Mouse (Mus musculus): ENCODE results near the gene Pot1b.
A peak's percentile ranks its signal among the peaks of the same experiment; 100 is the strongest.

The Pot1b gene

DNA sequence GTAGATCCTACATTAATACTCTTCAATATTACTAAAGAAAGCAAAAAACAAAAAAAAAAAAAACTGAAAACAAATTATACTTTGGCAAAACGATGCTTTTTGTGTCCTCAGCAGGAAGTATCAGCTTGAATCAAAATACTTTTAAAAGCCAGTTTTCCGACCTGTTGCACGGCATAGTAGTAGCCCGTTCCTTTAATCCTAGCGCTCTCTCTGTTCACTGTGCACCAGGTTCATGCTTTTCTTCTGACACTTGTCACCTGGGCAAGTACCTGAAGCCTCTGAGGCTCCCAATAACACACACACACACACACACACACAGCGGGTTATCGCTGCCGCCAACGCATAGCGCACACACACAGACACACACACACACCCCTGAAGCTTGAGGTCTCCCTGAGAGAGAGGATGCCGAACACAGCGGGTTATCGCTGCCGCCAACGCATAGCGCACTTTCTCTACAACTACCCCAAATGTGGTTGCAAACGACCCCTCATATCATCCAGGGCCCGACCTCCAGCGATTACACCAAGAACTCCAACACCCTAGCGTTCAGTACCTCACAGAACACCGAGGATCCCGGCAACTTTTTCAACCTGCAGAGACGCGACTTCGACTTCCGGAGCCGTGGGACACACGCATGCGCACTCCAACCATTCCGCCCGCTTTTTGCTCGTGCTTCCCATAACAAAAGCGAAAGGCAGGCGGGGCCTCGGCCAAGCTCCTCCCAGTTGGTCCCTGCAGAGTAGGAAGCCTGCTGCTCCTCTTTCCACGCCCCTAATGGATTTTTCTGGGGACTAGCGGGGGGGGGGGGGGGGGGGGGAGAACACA, at the start of gene Pot1b:
Gene Pot1b, minus strand, starts transcription at position 645 of the 828 bp plus-strand sequence.
- peak; percentile 92 to 96 for DNase-seq (ENCODE audit: low spot score in 2 of 2)

DNA sequence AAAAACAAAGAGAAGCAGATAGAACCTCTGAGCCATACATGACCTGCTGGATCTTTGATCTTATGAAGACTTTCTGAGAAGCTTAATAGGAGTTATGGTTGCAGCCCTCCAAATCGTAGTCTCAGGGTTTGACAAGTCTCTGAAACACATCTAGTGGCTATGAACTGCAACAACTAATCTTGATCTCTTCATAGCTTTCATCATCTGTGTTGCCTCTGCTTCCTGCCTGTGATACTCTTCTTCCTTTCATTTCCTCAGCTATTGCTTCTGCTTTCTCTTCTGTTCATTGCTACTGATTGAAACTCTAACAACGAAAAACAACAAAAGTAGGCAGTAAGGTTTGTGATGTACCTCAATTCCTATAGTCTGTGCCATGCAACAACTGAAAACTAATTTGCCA, 38.7 kb upstream of the Pot1b start:
- no peak for DNase-seq (ENCODE audit: low spot score in 2 of 2)

DNA sequence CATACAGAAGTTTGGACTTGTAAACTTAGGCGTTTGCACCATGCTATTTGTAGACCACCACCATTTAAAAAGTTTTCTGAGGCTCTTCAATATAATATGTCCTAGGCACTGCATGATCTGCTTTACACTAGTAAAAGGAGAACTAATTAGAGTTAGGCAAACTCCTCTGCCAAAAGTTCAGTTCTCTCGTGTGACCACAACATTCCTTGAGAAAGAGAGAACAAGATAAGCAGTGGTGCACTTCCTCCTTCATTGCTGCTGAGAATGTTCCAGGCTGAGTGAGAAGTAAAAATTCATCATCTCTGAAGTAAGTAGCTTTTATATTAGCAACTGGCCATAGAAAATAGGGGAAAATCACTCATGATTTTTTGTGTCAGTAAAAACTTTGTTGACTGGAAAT, 37.4 kb upstream of the Pot1b start, which contains the start of gene Adgre4:
Gene Adgre4, plus strand, starts transcription at position 199 of the 400 bp plus-strand sequence.
- no peak for DNase-seq (ENCODE audit: low spot score in 2 of 2)

DNA sequence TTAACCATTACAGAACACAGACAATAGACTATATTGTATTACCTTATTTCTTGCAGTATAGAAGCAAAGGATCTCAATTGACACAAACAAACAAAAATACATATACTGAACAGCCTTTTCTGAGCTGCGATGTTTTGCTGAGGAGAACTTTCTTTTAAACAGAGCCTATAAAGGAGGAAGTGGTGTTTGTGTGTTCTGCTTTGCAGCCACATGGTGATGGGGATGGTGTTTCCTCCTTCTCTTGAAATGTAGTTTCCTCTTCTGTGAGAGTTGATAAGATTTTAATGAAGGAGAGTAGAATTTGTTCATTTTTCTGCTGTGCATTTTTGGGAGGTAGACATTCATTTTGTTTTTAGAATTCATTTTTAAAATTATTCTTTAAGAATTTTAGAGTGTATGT, 24.2 kb upstream of the Pot1b start:
- DNase-seq (ENCODE audit: low spot score in 2 of 2) = no peak

DNA sequence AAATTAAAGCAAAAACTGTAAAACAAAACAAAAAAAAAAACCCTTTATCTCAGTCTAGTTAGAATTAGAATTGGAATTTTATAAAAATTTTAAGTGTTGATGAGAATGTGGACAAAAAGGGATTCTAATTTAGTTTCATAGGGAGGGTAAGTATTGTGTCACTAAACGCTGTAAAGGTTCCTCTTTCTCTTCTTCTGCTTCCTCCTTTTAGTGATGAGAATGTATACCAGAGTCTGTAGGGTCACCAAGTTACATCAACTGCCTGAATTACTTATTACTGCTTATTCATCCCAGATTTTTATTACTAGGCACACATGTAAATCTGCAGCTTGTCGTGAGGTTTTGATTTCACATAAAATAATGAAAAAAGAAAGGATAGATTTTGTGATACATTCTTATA, 13.8 kb upstream of the Pot1b start:
- DNase-seq (ENCODE audit: low spot score in 2 of 2) = no peak

DNA sequence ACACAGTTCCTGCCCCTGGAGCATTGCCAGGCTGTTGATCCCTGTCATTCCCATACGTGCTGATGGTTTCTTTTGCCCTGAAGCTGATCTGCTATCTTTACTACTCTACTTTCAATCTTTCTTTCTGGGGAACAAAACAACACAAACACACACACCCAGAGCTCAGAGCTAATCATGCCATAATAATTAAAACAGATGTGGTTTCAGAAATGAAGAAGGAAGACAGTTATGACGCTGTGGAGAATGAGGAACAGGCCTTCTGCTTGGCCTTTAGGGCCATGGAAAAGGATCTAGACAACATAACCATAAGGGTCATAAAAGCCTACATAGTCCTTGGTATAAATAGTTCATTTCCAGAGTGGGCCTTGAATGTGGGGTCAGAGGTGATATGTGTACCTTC, 9.8 kb upstream of the Pot1b start:
- DNase-seq (ENCODE audit: low spot score in 2 of 2) = no peak

DNA sequence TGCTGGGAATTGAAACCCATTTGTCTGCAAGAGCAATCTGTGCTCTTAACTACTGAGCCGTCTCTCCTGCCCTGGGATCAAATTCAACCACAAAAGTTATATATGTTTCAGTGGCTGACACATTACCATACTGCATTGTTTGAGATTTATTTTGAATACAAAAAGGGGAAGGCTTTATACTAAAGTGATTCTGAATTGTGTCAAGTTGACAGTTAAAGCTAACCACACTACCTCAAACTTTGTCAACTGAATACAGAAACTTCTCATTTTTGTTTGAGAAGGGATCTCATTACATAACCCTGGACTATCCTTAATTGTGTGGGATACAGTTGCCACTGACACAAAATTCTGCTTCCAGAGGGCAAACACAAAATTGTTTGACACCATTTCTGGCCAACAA, 8.8 kb upstream of the Pot1b start:
- no peak for DNase-seq (ENCODE audit: low spot score in 2 of 2)

DNA sequence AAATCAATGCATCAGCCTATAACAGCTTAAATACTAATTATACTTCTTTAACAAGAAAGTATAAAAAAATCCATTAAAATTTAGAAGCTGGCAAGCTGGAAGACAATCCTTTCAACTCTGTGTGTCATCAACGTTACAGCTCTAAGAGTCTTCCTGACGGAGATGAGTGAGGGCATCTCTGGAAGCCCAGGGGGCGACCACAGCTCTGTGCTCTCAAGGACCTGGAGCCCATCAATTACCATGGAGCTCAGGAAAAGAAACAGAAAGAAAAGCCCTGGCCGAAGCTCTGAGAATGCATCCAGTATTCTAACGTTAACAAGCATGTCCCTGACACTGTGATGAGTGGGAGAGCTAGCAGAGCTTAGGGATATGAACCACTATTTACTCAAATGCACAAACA, 9.6 kb downstream of the Pot1b start:
- DNase-seq (ENCODE audit: low spot score in 2 of 2) = no peak

DNA sequence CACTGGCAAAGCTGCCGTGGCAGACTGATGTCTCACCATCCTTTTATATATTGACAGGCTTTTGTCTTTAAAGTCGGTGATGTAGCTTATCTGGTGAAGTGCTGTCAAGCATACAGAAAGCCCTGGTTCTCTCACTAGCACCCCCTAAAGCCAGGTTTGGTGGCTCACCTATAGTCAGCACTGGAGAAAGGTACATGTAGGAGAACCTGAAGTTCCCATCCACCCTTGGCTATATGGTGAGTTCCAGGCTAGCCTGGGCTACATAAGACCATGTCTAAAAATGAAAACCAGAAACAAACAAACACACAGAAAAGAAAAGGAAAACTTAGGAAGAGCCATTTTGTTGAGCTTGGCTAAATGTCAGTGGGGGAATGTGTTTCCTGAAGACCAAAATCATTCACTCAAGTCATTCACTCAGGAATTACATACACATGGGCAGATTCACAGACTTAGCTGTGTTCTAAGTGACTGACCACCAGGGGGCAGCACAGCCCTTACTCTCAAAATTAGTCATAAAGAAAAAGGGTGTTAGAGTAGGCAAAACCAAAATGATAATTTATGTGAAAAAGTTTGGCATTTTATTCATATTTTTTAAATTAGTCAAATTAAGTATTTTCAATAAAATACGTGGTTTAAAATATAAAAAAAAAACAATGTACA, 10.1 kb downstream of the Pot1b start:
- DNase-seq (ENCODE audit: low spot score in 2 of 2) = peak; percentile 55 to 78

DNA sequence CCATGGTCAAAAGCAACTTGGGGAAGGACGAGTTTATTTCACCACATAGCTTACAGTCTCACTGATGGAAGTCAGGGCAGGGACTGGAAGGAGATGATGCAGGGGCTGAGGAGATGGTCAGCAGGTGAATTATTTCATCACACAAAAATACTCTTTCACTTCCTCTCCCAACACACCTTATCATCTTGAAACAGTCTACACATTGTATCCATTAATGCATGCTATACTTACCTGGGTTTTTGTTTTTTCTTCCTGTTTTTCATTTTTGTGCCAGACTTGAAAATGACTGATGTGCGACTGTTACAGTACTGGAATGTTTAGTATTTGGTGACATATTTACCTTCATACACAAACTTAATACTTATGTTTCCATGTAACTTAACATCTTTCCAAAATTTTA, 13.0 kb downstream of the Pot1b start:
- DNase-seq (ENCODE audit: low spot score in 2 of 2) = no peak

DNA sequence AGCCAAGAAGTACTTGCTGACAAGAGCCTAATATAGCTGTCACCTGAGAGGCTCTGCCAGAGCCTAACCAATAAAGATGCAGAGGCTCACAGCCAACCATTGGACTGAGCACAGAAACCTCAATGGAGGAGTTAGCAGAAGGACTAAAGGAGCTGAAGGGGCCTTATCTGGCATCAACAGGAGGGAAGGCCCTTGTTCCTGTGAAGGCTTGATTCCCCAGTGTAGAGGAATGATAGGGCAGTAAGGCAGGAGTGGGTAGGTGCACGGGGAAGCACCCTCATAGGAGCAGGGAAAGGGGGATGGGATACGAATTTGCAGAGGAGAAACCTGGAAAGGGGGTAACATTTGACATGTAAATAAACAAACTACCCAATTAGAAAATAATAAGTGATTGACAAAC, 51.3 kb downstream of the Pot1b start:
- no peak for DNase-seq (ENCODE audit: low spot score in 2 of 2)

DNA sequence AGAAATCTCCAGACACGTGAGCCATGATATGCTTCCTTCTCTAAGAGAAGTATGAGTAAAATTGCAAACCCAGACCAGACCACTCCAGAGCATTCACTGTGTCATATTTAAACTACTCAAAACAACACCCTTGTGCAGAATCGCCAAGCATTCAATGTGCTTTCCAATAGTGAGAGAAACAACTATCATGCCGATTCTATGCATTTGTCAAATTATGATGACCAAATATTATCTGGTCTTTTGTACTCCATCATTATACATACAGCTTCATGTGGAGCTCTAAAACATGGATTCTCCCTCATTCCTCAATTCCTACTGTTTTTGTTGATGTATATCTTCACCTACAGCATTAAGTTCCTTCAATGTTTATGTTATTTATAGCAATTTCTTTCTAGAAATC, 87.3 kb downstream of the Pot1b start, which contains the start of gene Vmn2r118:
Gene Vmn2r118, minus strand, starts transcription at position 101 of the 400 bp plus-strand sequence.
- no peak for DNase-seq (ENCODE audit: low spot score in 2 of 2)

Measured in cerebellum, postnatal 4 days (tissue).